Mouse (Mus musculus) ES-Bruce4 (cell line): ENCODE data around the gene Car5a. TPM values are rescaled to one million over a fixed set of nuclear protein-coding genes. Genes with fewer than 3 reads are reported as not detected.

Source experiments
- H3K27ac ChIP-seq: 2 replicates; pipeline ENCODE4 v1.5.1; 2012; ENCODE audit warnings: low read length, inconsistent platforms; ENCODE audit not compliant: insufficient read depth
- H3K27me3 ChIP-seq: 2 replicates; pipeline ENCODE4 v1.6.1; 2012; ENCODE audit warnings: mild to moderate bottlenecking, low read length, inconsistent platforms; ENCODE audit not compliant: control insufficient read depth, poor library complexity, insufficient read depth, severe bottlenecking
- H3K36me3 ChIP-seq: 2 replicates; pipeline ENCODE4 v1.6.1; 2012; ENCODE audit warnings: inconsistent platforms, mild to moderate bottlenecking, low read length, moderate library complexity; ENCODE audit not compliant: control insufficient read depth, poor library complexity, insufficient read depth, severe bottlenecking
- H3K4me1 ChIP-seq: one replicate; pipeline ENCODE4 v1.8.1; 2011; ENCODE audit warnings: low read length; ENCODE audit not compliant: control insufficient read depth, insufficient read depth
- H3K4me3 ChIP-seq: 2 replicates; pipeline ENCODE4 v1.5.1; 2011; ENCODE audit warnings: low read depth, mild to moderate bottlenecking, low read length
- H3K9ac ChIP-seq: 2 replicates; pipeline ENCODE4 v1.6.1; 2012; ENCODE audit warnings: low read depth, mild to moderate bottlenecking, inconsistent platforms; ENCODE audit not compliant: poor library complexity, severe bottlenecking
- H3K9me3 ChIP-seq: replicated peaks from 2 replicates; pipeline ENCODE4 v1.6.1; 2012; ENCODE audit warnings: mild to moderate bottlenecking, low read length, inconsistent platforms; ENCODE audit not compliant: control insufficient read depth, poor library complexity, insufficient read depth, severe bottlenecking
- CTCF ChIP-seq: IDR thresholded peaks from one replicate; pipeline ENCODE4 v1.8.1; 2011; ENCODE audit warnings: low read depth, low read length
- EP300 ChIP-seq: IDR thresholded peaks from 2 replicates; pipeline ENCODE4 v1.6.1; 2011; ENCODE audit warnings: low read depth, low read length; ENCODE audit not compliant: insufficient read depth
- POLR2A ChIP-seq: IDR thresholded peaks from one replicate; pipeline ENCODE4 v1.8.1; 2011; ENCODE audit warnings: low read length; ENCODE audit not compliant: insufficient read depth
- polyA plus RNA-seq: library from polyadenylated mRNA; stranded (reverse); fragments of >200 nt; gene quantifications from 2 replicates; pipeline ENCODE4 v1.2.4, GENCODE M21; 2011; ENCODE audit warnings: low read depth; ENCODE audit not compliant: missing spikeins, insufficient read depth, insufficient read length

The Car5a gene
- polyA plus RNA-seq, 1 experiment = 5.8 TPM

DNA sequence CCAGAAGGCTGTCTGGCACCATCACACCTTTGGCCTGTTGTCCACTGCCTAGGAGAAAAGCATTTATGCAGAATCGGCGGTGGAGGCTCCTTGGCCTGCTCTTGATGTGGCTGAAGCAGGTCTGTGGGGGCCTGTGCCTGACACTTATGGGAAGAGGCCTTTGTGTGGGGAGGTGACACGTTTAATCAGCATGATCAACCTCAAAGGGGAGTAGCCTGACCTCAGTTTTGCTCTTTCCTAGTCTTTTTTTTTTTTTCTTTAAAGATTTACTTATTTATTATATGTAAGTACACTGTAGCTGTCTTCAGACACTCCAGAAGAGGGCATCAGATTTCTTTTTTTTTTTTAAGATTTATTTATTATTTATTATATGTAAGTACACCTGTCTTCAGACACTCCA, 18.2 kb upstream of the Car5a start:
- H3K36me3 ChIP-seq = peaks cover 5% of the 10 kb centered on the region; the same call in 1 of the 2 replicates
- H3K4me3 ChIP-seq = no peak overlapping the region
- H3K4me1 ChIP-seq = peaks cover 4% of the 10 kb centered on the region
- no peaks in the 10 kb centered on the region for H3K9me3 ChIP-seq
- H3K9ac ChIP-seq = no peak overlapping the region
- no peak overlapping the region for H3K27ac ChIP-seq
- no peaks in the 10 kb centered on the region for H3K27me3 ChIP-seq
- TF ChIP-seq CTCF (no peak), POLR2A (no peak), EP300 (no peak)

DNA sequence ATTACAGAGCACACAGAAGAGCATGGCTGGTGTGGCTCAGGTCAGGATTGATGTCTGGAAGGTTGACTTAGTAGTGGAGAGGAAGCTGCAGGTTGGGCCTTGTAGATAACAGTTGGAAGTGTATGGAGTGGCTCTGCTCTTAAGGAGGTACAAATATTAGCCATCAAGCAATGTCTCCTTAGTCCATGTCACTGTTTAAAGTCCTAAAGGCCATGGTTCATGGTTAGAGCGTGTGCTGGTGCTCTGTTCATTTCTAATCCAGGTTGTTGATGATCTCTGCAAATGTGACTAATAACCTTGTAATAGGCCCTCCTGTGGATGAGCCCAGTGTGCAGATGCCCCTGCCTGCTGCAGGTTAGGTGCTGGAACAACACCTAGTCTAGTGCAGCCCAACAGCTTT, 13.7 kb upstream of the Car5a start:
- H3K9me3 ChIP-seq = no peaks in the 10 kb centered on the region
- H3K27me3 ChIP-seq = no peaks in the 10 kb centered on the region
- H3K36me3 ChIP-seq = peaks cover 28% of the 10 kb centered on the region
- peaks cover 3% of the 10 kb centered on the region for H3K4me1 ChIP-seq
- TF ChIP-seq EP300 (no peak), CTCF (no peak), POLR2A (no peak)
- no peak overlapping the region for H3K27ac ChIP-seq
- H3K4me3 ChIP-seq = no peak overlapping the region
- no peak overlapping the region for H3K9ac ChIP-seq

DNA sequence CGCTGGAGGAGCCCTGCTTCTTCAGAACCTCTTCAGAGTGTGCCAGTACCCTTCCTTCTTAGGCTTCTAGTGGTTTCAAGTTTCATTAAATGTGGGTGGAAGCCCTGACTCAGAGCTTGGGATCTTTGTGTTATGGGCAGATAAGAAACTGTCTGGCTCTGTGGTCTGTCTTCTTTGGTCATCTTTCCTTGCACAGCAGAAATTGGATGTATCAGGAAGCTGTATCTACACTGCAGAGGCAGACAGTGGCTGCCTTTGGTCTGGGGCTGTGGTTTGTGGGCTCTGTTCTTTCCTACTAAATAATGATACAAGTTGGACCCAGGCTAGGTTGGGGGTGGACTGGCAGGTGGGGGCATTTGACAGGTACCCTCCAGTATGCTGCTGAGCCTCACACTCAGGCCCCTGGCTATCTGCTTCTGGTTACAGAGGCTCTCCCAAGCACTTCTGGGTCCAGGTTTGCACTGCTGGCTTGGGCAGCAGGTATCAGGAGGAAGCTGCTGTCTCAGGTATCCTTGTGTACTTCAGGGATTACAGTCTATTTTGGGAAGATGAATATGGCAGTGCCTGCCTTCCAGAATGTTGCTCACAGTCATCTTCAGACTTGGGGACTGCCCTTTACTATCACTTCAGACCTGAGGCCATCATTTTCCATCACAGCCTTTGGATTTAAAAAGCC, 11.3 kb upstream of the Car5a start:
- TF ChIP-seq EP300 (no peak), POLR2A (no peak), CTCF (no peak)
- Histone ChIP-seq H3K9ac (no peak overlapping the region), H3K36me3 (peaks cover 26% of the 10 kb centered on the region), H3K4me1 (peaks cover 3% of the 10 kb centered on the region), H3K9me3 (no peaks in the 10 kb centered on the region), H3K4me3 (no peak overlapping the region), H3K27ac (no peak overlapping the region), H3K27me3 (no peaks in the 10 kb centered on the region)

DNA sequence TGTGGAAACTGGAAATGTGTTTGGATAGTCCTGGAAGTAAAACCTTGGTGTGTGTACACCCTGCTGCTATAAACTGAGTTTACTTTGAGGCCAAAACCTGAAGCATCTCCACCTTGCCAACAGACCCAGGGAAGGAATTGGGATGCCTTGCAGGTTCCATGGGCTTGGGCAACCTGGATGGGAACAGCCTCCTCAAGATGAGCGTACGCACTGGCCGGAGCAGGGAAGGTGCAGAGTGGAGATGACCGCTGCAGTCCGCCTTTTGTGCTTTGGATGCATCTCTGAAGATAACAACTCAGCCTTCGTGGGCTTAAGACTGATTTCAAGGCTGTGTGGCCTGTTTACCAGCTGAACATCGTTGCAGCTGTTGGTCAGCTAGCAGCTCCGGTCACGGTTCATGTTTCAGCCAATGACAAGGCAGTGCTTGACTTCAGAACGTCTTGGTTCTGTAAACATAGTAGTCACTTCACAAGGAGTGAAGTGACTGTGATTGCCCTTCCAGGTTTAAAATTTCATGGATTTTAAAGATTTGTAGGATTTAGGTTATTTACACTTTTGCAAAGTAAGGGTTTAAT, 10.4 kb upstream of the Car5a start:
- Histone ChIP-seq H3K9me3 (no peaks in the 10 kb centered on the region), H3K36me3 (peaks cover 25% of the 10 kb centered on the region), H3K4me3 (no peak overlapping the region), H3K9ac (no peak overlapping the region), H3K4me1 (peaks cover 3% of the 10 kb centered on the region), H3K27me3 (no peaks in the 10 kb centered on the region), H3K27ac (no peak overlapping the region)
- no peak for TF ChIP-seq POLR2A
- TF ChIP-seq CTCF = no peak
- no peak for TF ChIP-seq EP300

DNA sequence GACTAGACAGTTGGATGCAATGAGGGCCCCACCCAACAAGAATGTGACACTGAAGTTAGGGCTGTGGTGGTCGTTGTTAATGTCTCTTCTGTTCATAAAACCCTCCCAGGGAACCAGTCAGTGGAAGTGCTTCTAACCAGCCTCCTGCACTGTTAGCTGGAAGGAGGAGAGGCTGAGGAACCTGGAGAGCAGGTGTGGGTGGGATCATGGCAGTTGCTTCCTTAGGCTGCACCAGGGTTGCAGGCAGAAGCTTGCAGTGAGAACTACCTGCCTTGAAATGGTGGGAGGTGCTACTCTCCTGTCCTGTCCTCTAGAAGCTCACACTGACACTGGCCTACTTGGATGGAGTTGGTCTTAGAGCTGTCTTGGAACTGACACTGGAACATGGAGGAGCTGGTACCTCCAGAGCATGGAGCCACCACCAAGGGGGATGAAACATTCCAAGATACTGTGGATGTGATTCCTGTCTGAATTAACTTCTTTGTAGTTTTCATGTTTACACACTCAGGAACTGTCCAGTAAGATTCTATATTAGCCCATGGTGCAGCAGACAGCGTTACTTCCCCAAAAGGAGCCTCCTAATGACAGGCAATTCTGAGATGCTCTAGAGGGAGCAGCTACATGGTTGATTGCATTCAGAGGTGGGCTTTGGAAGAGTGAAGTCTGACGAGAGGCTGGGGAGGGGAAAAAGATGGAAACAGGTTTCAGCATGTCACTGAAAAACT, 9.3 kb upstream of the Car5a start:
- no peak overlapping the region for H3K9ac ChIP-seq

DNA sequence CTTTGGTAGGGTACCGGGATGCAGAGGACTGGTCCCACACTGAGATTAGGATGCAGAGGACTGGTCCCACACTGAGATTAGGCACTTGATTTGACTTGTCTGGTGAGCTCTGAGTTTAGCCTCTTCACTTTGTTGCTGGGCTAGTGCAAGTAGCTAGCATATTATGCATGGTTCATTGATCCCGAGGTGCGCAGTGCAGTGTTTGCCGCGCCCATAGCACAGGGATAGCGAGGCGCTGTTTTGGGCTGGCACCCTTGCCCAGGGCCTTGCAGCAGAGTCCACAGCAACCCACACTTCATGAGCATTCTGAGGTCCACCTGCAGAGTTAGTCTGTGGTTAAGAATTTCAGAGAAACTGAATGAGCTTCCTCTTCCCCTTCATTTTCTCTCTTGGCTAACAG, 8.1 kb upstream of the Car5a start:
- no peak for TF ChIP-seq EP300
- TF ChIP-seq CTCF = no peak
- no peak for TF ChIP-seq POLR2A
- no peak overlapping the region for H3K27ac ChIP-seq
- H3K9ac ChIP-seq = no peak overlapping the region
- H3K27me3 ChIP-seq = no peaks in the 10 kb centered on the region
- no peaks in the 10 kb centered on the region for H3K9me3 ChIP-seq
- H3K4me3 ChIP-seq = no peak overlapping the region
- peaks cover 25% of the 10 kb centered on the region for H3K36me3 ChIP-seq
- H3K4me1 ChIP-seq = peaks cover 7% of the 10 kb centered on the region

More for the DNA sequence above, 9.3 kb upstream of the Car5a start:
- Histone ChIP-seq H3K4me3 (no peak overlapping the region), H3K9me3 (no peaks in the 10 kb centered on the region), H3K27me3 (no peaks in the 10 kb centered on the region), H3K27ac (no peak overlapping the region), H3K36me3 (peaks cover 25% of the 10 kb centered on the region), H3K4me1 (peaks cover 3% of the 10 kb centered on the region)
- TF ChIP-seq CTCF = no peak
- no peak for TF ChIP-seq POLR2A
- no peak for TF ChIP-seq EP300
